Mouse (Mus musculus) embryo, embryonic 11 days (tissue): ENCODE data around the gene Cotl1.

ENCODE experiments used
- DNase-seq: peaks from one replicate; pipeline ENCODE4 v3.0.0-alpha.2; 2015

Gene Cotl1

GRCm38 (mm10) chr8:119838100-119838982 lies 2.0 kb downstream of the Cotl1 start:
- no peak for DNase-seq

GRCm38 (mm10) chr8:119837553-119838071 lies 2.7 kb downstream of the Cotl1 start:
- DNase-seq, result peak; percentile 34

- no peak for DNase-seq
Observed at GRCm38 (mm10) chr8:119836831-119837230, 3.5 kb downstream of the Cotl1 start.

GRCm38 (mm10) chr8:119835270-119835669 lies 5.1 kb downstream of the Cotl1 start:
- DNase-seq, result no peak

- DNase-seq, result no peak
Observed at GRCm38 (mm10) chr8:119834676-119835075, 5.7 kb downstream of the Cotl1 start.

- peak; percentile 72 for DNase-seq
Observed at GRCm38 (mm10) chr8:119832931-119833330, 7.4 kb downstream of the Cotl1 start.

- DNase-seq, result no peak
Observed at GRCm38 (mm10) chr8:119832101-119832617, 8.2 kb downstream of the Cotl1 start.

GRCm38 (mm10) chr8:119831336-119831995 lies 8.9 kb downstream of the Cotl1 start:
- peak; percentile 70 for DNase-seq

GRCm38 (mm10) chr8:119830589-119830988 lies 9.8 kb downstream of the Cotl1 start:
- DNase-seq, result no peak

GRCm38 (mm10) chr8:119829870-119830580 lies 10.3 kb downstream of the Cotl1 start:
- peak; percentile 74 for DNase-seq

- DNase-seq, result no peak
Observed at GRCm38 (mm10) chr8:119829420-119829819, 10.9 kb downstream of the Cotl1 start.

GRCm38 (mm10) chr8:119829015-119829414 lies 11.3 kb downstream of the Cotl1 start:
- no peak for DNase-seq

- DNase-seq, result no peak
Observed at GRCm38 (mm10) chr8:119827721-119828153, 12.6 kb downstream of the Cotl1 start.

GRCm38 (mm10) chr8:119826982-119827381 lies 13.4 kb downstream of the Cotl1 start:
- DNase-seq, result no peak

GRCm38 (mm10) chr8:119825950-119826730 lies 14.2 kb downstream of the Cotl1 start:
- no peak for DNase-seq

GRCm38 (mm10) chr8:119824809-119825273 lies 15.5 kb downstream of the Cotl1 start:
- no peak for DNase-seq

GRCm38 (mm10) chr8:119824100-119824499 lies 16.2 kb downstream of the Cotl1 start:
- DNase-seq, result no peak

- DNase-seq, result no peak
Observed at GRCm38 (mm10) chr8:119823278-119823677, 17.1 kb downstream of the Cotl1 start.

GRCm38 (mm10) chr8:119821691-119822090 lies 18.7 kb downstream of the Cotl1 start:
- no peak for DNase-seq

- no peak for DNase-seq
Observed at GRCm38 (mm10) chr8:119819976-119820375, 20.4 kb downstream of the Cotl1 start.

GRCm38 (mm10) chr8:119819316-119819715 lies 21.0 kb downstream of the Cotl1 start:
- DNase-seq, result no peak

GRCm38 (mm10) chr8:119817446-119817845 lies 22.9 kb downstream of the Cotl1 start:
- no peak for DNase-seq
